Mouse (Mus musculus): ENCODE results near the gene Acrbp. TPM values are rescaled to one million over a fixed set of nuclear protein-coding genes. Genes with fewer than 3 reads are reported as not detected.
A peak's percentile ranks its signal among the peaks of the same experiment; 100 is the strongest.

The Acrbp gene
- total RNA-seq, 2 experiments from 2014 or later, result 1.7 to 3.2 TPM

DNA sequence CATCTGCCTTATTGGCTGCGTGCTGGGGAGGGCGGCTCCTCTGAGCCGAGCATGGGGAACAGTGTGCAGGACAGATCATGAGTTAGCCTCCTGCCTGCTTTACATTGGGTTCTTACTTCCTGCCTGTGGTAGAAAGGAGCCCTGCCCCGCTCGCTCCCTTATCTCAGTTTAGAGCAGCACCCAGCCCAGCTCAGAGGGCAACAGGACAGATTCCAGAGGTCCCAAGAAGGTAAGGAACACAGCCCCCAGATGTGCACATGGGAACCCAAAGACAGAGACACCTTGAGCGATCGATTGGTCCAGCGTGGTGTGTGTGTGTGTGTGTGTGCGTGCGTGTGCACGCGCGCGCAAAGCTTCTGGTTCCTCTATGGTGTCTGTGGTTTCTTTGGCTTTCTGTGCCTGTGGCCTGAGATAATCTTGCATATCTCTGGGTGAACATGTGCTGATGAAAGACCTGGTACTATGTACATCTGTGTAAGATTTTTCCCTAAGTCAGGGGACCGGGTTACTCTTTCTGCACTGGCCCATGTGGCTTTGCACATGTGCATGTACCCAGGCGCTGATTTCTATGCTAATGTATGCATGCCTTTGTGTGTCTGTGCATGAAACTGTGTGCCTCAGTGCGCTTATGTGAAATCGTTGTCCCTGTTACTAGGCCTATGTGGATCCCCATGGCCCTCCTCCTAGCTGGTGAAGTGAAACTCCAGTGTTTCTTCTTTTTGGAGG lies 21.8 kb downstream of the Acrbp start:
- no peak for DNase-seq

- peak; percentile 57 for DNase-seq
Observed at GRCm38 (mm10) chr6:125071896-125072279, 22.4 kb downstream of the Acrbp start.

DNA sequence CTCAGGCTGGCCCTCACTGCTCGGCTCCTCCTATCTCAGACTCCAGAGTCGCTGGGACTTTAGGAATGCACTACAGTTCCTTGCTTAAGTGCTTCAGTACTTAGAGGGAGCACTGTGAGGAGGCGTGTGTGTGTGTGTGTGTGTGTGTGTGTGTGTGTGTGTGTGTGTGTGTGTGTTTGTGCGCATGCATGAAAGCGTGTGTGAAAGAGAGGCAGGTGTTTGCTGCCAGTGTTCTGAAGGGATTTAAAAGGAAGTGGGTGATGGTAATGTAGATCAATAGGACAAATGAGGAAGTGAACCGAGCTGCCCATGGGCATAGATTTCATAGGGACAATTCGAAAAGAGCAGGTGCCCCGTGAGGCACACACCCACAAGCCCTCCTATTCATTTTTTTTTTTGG lies 24.3 kb downstream of the Acrbp start:
- no peak for DNase-seq

- no peak for DNase-seq
Observed at GRCm38 (mm10) chr6:125081394-125081793, 31.9 kb downstream of the Acrbp start.

DNA sequence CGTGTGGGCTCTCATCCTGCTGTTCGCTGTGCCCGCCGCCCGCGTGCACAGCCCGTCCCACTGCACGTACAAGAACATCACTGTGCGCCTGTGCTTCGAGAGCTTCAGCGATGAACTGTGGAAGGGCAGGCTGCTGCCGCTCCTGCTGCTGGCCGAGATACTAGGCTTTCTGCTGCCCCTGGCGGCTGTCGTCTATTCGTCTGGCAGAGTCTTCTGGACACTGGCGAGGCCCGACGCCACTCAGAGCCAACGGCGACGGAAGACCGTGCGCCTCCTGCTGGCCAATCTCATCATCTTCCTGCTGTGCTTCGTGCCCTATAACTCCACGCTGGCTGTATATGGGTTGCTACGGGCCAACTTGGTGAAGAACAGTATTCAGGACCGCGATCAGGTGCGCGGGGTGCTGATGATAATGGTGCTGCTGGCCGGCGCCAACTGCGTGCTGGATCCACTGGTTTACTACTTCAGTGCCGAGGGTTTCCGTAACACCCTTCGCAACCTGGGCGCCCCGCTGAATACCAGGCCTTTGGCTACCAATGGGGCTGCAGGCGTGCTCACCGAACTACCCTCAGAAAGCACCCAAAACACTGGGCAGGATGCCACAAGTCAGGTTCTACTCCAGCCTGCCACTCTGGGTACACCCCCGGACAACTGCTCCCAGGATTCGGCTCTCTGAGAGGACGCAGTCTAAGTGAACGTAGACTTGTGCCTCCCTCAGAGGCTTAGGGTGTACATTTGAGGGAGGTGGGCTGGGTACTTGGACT lies 32.5 kb downstream of the Acrbp start:
- peak; percentile 95 for DNase-seq

- DNase-seq, result no peak
Observed at GRCm38 (mm10) chr6:125082801-125083386, 33.4 kb downstream of the Acrbp start.

DNA sequence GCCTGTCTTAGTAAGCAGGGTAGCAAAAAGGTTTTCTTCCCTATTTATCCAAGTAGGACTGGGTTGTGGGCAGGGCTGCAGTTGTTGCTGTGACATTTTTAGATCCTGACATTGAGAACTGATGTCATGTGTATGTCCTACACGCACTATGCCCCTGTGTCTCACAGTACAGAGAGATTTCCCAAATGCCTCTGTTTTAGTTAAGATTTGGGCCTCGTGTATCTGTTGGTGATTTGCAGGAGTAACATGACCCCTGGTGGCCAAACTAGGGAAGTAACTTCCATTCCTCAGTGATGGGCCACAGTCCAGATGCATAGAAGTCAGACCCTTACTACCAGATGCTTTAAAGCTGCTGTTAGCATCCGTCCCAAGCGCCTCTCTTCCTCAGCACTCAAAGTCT lies 34.9 kb downstream of the Acrbp start:
- peak; percentile 75 for DNase-seq

DNA sequence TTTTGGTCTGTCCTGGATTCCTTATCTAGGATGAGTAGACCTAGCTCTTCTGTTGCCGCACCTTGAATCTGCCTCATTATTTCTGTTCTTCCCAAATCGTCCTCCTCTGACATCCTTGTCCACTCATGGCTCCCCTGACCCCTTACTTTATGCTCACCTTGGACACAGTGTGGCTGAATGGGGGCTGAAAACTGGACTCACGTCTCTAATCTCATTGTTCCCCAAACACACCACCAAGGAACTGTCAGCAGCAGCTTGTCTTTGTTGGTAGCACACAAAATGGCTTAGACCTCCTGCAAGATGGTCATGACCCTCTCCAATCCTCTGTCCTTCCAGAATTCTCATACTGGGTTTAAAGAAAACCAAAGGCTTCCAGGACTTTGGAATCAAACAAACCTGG lies 38.4 kb downstream of the Acrbp start:
- DNase-seq, result no peak

DNA sequence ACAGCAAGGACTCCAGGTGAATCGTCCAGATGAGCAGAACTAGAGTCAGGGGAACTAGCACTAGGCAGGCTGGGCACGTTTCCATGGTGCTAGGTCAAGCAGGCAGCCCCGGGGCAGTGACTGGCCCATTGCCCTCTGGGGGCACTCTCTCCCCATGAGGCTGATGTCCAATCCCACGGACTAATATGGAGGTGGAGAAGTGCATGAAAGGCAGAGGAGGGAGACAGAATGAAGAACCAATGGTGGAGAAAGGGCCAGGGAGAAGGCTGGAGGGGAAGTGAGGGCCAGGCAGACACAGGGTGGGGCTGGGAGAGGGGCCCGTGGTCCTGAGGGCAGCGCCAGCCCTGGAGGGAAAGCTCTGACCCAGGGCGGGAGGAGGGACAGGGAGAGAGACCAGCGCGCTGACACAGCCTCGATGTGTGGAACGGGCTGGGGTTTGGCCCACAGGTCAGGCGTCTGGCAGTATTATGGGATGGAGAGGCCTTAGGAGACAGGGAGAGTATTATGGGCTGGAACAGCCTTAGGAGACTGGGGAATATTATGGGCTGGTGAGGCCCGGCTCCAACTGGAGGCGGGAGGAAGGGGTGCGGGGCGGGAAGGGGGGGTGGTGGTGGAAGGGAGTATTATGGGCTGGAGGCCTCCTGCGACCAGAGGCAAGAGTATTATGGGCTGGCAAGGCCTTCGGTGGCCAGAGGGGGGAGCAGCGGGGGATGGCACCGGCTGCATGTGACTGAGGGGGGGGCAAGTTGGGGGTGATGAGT lies 39.3 kb downstream of the Acrbp start:
- DNase-seq, result peak; percentile 80

DNA sequence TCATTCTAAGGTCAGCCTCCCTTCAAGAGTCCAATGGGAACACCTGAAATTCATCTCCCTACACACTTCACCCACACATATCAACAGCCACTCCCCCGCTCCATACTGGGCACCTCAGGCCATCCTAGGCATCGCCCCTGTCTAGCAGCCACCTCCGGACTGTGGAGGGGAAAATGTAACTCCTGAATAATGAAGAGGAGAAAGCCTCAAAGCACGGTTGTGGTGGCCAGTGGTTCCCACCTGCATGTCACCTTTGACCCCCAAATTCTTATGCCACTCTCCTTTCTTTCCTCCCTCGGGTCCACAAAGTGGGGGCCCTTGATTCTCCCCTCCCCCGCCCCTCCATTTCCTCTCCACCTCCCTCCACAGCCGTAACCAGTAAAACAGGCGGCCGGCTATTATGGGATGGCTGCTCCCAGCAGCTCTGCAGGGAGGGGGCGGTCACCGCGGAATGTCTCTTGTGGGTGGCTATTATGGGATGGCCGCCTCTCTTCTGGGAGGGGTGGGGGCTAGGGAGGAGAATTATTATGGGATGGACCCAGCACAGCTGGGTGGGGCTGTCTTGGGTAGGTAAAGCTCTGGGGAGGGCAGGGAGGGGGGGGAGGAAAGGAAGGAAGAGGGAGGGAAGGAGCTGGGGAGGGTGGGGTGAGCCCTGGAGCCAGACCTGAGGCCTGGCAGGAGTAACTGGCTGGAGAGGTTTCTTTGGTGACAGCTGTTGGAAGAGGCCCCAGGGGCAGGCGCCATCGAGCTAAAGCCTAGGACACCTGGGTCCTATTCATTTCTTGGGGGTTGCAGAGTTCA lies 40.2 kb downstream of the Acrbp start:
- DNase-seq, result peak; percentile 79

- no peak for DNase-seq
Observed at GRCm38 (mm10) chr6:125090341-125091085, 41.0 kb downstream of the Acrbp start.

GRCm38 (mm10) chr6:125092372-125092771 lies 42.9 kb downstream of the Acrbp start:
- no peak for DNase-seq

DNA sequence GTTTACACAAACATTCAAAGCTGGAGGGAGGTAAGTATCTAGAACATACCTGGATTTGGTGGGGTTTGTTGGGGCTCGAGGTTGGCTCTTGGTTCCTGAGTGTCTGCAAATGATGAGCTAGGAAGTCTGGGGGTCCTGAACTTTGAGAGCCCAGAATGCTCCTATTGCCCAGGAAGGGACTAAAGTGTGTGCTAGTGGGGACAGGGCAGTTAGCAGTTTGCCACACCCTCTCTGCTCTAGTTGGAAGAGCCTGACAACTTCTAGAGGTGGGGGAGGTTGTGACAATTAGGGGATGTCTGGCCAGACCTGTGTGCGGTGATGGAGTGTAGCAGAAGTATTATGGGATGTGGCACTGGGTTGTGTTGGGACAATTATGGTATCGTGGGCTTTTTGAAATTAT lies 45.4 kb downstream of the Acrbp start:
- no peak for DNase-seq

DNA sequence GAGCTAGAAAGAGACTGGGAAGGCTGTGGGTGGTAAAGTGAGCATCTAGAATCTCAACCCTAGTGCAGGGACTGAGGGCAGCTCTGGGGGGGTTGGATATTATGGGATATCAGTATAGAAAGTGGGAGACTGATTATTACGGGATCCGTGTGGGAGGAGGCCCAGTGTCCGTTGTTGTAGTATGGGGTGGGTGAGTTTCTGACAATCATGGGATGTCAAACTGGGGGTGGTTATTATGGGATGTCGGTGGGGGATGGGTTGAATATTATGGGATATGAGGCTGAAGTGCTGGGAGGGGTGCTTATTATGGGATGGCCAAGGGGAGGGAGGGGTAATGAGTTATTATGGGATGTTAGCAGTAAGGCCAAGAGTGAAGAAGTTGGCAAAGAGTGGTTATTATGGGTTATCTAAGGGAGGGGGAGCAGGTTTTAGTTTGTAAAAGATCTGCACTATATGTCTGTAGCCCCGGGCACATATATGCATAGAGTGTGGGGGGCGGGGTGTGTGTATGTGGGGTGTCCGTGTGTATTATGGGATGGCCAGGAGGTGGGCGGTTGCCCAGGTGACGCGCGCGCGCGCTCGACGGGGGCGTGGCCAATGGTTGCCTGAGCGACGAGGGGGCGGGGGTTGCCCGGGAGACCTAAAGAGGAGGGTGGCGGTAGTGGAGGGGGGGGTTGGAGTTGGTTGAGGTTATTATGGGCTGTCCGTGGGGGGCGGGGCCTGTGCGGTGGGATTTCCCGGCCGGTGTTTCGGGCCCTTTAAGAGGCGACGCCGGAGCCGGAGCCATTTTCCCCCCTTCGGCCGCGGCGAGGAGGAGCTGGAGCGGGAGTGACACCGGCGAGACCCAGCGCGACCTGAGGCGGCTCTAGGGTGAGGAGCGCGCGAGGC lies 46.1 kb downstream of the Acrbp start, which contains the start of gene Chd4:
TSS of gene Chd4 (plus strand) at position 591 of the 888 bp plus-strand sequence.
- peak; percentile 96 for DNase-seq

DNA sequence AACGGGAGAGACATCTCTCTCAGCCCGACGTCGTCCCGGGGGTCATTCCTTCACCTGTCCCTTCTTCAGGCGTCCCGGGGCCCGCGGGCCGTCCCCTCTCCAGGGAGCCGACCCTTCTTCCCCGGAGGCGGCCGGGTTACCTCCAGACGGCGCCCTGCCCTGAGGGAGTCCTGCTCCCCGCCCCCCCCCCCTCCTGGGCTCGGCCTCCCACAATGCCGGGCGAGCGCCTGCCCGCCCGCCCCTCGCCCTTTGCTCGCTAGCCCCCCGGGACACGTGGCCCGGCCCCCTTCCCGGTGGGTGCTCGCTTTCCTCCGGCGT lies 46.7 kb downstream of the Acrbp start:
- DNase-seq, result no peak

- DNase-seq, result peak; percentile 79
Observed at GRCm38 (mm10) chr6:125096597-125097345, 47.3 kb downstream of the Acrbp start.

- DNase-seq, result no peak
Observed at GRCm38 (mm10) chr6:125097346-125097689, 47.8 kb downstream of the Acrbp start.

DNA sequence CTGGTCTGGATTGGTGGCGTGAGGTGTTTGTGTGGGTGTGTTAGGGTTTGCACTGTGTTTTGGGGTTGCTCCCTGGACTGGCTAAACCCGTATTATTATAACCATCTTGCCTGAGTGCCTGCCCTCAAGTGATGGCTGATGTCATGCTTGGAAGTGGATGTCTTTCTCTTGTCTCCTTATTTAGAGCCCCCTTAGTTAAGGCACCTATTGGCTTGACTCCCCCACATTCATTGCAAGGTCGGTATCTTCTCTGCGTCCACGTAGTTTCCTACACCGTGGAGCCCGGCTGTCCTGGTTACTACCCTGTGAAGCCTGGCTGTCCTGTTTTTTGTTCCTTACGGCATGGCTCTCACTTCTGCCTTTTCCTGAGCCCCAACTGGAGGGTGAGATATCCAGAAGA lies 48.5 kb downstream of the Acrbp start:
- no peak for DNase-seq

- no peak for DNase-seq
Observed at GRCm38 (mm10) chr6:125098513-125098912, 49.0 kb downstream of the Acrbp start.

All from heart, postnatal 4 days (tissue).